Mouse (Mus musculus): Measurements from ENCODE around the gene Mcm2.

DNA sequence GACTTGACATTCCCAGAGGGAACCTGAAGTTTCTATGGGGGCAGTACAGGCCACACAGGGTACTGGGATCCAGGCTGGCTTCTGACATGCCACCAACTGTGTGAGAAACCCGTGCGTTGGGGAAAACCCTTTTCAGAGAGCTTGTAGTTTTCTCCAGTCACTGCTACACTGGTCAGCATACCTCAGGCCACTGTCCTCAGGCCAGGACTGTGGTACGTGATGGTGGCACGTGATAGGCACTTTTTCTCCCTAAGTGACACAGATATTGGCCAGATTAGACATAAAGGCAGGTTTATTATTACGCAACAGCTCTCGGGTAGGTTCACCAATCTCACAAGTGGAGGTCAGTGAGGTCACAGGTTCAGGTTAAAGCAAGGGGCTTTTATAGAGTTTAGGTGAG is 45.1 kb upstream of the Mcm2 start:
- TF ChIP-seq ZC3H11A (IDR thresholded peaks at IDR 0.05; ENCODE audit: borderline replicate concordance, low read depth, low read length) (no peak), CHD2 (IDR thresholded peaks at IDR 0.05; ENCODE audit: low read depth, low read length) (no peak), ZNF384 (IDR thresholded peaks at IDR 0.05; ENCODE audit: low read depth, low read length) (no peak), MAFK (IDR thresholded peaks at IDR 0.05; ENCODE audit: insufficient read depth, low read depth, low read length) (no peak), HCFC1 (IDR thresholded peaks at IDR 0.05; ENCODE audit: borderline replicate concordance, insufficient read depth, low read length) (no peak)
